Mouse (Mus musculus) hematopoietic stem cell, adult 5-6 weeks (primary cell): ENCODE measurements around the gene Bnipl. TPM values are rescaled to one million over a fixed set of nuclear protein-coding genes. Genes with fewer than 3 reads are reported as not detected.
A peak's percentile ranks its signal among the peaks of the same experiment; 100 is the strongest.
"Not testable (repeated sequence)": the region's sequence is repeated elsewhere in the genome, so short reads cannot be mapped to it uniquely, and the experiment has no call there.

Source experiments
- ATAC-seq, 2 experiments: fragments of 125-278 bp in 1 of 2; replicated peaks in 1 of 2; 2 replicates each; pipeline ENCODE4 v1.8.0; 2016 to 2017; ENCODE audit warnings: inconsistent platforms in 2 of 2, mild to moderate bottlenecking in 2 of 2, moderate number of reproducible peaks in 2 of 2, low read depth in 1 of 2, moderate TSS enrichment in 1 of 2; ENCODE audit not compliant: low FRiP score in 2 of 2, poor library complexity in 2 of 2, severe bottlenecking in 2 of 2, insufficient read depth in 1 of 2, low TSS enrichment in 1 of 2
- total RNA-seq: library from RNA; stranded (forward); fragments of 172-1452, 232-1000 nt; gene quantifications from 2 replicates; pipeline ENCODE4 v1.2.3, GENCODE M21; 2017

Bnipl gene
- total RNA-seq, 1 experiment from 2014 or later, result not detected

- no peak for ATAC-seq
These were observed 21.9 kb downstream of the Bnipl start for GRCm38 (mm10) chr3:95228894-95229780.

GRCm38 (mm10) chr3:95228148-95228893, 22.7 kb downstream of the Bnipl start, which contains the start of gene Cdc42se1:
Gene Cdc42se1 (plus strand): TSS chr3:95228732.
- peak; percentile 60 to 76 for ATAC-seq

DNA sequence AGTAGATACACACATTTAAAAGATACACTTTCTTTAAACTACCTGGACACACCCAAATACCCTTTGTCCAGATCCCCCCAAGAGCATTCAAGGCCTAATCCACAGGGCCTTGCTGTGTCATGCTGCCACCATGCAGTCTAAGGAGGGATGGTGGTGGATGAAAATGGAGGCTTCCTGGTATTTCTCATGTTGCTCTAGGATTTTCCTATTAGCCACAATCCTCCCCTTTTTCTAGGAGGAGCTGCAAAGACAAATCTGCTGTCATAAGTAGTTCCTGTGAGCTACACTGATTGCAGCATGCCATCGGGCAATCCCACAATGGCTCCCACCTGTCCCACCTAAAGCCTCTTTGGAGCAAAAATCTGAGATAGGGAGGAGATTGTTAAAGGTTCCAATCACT, 23.8 kb downstream of the Bnipl start:
- no peak for ATAC-seq

- no peak for ATAC-seq
These were observed 26.7 kb downstream of the Bnipl start for GRCm38 (mm10) chr3:95224295-95224694.

GRCm38 (mm10) chr3:95223041-95223440, 28.0 kb downstream of the Bnipl start:
- no peak for ATAC-seq

GRCm38 (mm10) chr3:95218466-95219137, 32.4 kb downstream of the Bnipl start:
- no peak for ATAC-seq

- ATAC-seq, result peak; percentile 82 to 92
These were observed 33.5 kb downstream of the Bnipl start, which contains the start of gene Gabpb2 for GRCm38 (mm10) chr3:95217255-95218134. Gene Gabpb2 (minus strand): TSS chr3:95217916.

- ATAC-seq, result no peak
These were observed 34.2 kb downstream of the Bnipl start for GRCm38 (mm10) chr3:95216655-95217254.

DNA sequence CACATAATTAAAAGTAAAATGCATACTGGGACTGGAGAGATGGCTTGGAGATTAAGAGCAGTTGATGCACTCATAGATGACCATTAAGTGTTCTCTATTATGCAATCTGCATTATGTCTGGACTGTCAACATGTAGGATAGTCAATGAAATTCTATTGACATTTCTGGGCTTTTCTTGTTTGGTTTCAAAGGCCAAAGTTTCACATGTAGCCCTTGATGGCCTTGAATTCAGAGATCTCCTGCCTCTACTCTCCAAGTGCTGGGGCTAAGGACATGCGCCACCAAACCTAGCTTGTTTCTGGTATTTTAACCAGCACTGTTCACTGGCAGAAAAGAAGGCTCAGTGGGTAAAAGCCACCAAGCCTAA, 37.4 kb downstream of the Bnipl start:
- no peak for ATAC-seq

DNA sequence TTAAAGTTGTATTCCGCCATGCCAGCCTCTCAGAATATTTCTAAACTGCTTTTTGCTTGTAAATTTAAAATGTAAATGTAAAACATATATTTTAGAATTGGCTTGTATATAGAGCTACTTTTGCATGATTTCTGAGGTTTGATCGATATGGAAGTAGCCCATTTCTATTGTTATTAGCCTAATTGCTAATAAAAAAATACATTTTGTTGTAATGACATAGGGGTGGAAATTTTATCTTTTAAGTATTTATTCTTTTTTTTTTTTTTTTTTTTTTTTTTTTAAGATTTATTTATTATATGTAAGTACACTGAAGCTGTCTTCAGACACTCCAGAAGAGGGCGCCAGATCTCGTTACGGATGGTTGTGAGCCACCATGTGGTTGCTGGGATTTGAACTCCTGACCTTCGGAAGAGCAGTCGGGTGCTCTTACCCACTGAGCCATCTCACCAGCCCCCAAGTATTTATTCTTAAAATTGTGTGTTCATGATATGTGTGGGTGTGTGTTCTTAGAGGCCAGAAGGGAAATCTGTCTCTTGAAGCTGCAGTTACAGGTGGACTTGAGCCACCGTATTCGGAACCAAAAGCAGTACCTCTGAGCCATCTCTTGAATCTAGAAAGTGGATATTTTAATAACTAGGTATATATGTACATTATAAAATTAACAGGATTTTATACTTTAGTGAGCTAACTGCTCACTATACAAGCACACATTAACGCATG, 37.9 kb downstream of the Bnipl start:
- not testable (repeated sequence) for ATAC-seq

DNA sequence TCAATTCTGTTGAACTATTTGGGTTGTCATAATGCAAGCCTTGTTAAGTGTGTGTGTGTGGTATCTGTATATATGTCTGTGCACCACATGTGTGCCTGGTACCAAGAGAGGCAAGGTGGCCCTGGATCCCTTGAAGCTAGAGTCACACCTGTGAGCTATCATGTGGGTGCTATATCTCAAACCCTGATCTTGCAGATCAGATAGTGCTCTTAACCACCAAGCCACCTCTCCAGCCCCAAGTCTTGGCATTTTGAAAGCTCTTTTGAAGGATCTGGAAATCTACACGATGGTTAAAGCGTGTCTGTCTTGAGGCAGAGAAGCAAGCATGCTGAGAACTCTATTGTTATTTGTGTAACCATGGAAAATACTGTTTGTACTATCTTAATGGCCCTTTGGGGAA, 40.4 kb downstream of the Bnipl start:
- no peak for ATAC-seq

- no peak for ATAC-seq
These were observed 42.7 kb downstream of the Bnipl start for GRCm38 (mm10) chr3:95208286-95208685.

DNA sequence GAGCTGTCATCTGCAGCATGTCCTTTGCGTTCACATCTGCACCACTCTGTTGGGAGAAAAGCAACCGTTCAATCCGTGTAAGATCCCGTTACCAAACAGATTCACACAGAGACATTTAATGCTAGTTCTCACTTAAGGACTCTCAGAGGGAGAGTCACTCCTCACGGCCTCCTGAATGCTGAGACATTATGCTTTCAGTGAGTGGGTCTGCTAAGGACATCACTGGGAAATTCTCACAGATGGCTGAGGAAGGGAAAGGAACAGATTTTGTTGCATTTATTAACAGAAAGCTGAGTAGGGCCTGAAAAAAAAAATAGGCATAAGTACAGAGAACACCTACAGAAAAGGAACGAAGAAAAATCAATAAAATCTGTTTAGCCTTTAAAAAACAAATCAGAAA, 47.1 kb downstream of the Bnipl start:
- ATAC-seq, result no peak

GRCm38 (mm10) chr3:95200562-95200961, 50.4 kb downstream of the Bnipl start:
- ATAC-seq, result no peak

GRCm38 (mm10) chr3:95200132-95200531, 50.9 kb downstream of the Bnipl start:
- ATAC-seq, result no peak

GRCm38 (mm10) chr3:95199101-95199500, 51.9 kb downstream of the Bnipl start:
- no peak for ATAC-seq
